Mouse (Mus musculus) heart, adult 2 months (tissue): ENCODE measurements around the gene Cacna1h. TPM values are rescaled to one million over a fixed set of nuclear protein-coding genes. Genes with fewer than 3 reads are reported as not detected.
A peak's percentile ranks its signal among the peaks of the same experiment; 100 is the strongest.

Source experiments
- DNase-seq, 2 experiments: peaks; one replicate each; pipeline ENCODE4 v3.0.0; 2021
- H3K27ac ChIP-seq: fragments of 200-600 bp; 2 replicates; pipeline ENCODE4 v1.8.1; 2022
- H3K27me3 ChIP-seq: fragments of 200-500 bp; 2 replicates; pipeline ENCODE4 v1.6.1; 2012; ENCODE audit warnings: mild to moderate bottlenecking, low read length, inconsistent platforms, mixed read lengths; ENCODE audit not compliant: control insufficient read depth, insufficient read depth
- H3K36me3 ChIP-seq: fragments of 200-500 bp; 2 replicates; pipeline ENCODE4 v1.6.1; 2012; ENCODE audit warnings: low read length, inconsistent platforms; ENCODE audit not compliant: control insufficient read depth, insufficient read depth
- H3K4me1 ChIP-seq: fragments of 200-500 bp; 2 replicates; pipeline ENCODE4 v1.6.1; 2011; ENCODE audit warnings: low read length; ENCODE audit not compliant: control insufficient read depth, insufficient read depth
- H3K4me3 ChIP-seq: fragments of 200-600 bp; 2 replicates; pipeline ENCODE4 v1.8.1; 2022
- H3K79me2 ChIP-seq: fragments of 200-500 bp; replicated peaks from 2 replicates; pipeline ENCODE4 v1.6.1; 2012; ENCODE audit warnings: mild to moderate bottlenecking, inconsistent platforms, low read length, moderate library complexity, mixed read lengths; ENCODE audit not compliant: control insufficient read depth, insufficient read depth
- H3K9ac ChIP-seq: fragments of 200-500 bp; 2 replicates; pipeline ENCODE4 v1.6.1; 2012; ENCODE audit warnings: low read depth, mild to moderate bottlenecking, control low read depth, inconsistent platforms, low read length, mixed read lengths
- CTCF ChIP-seq: fragments of 200-600 bp; IDR thresholded peaks from 2 replicates; pipeline ENCODE4 v1.8.1; 2022; ENCODE audit warnings: antibody characterized with exemption, mild to moderate bottlenecking, moderate library complexity
- EP300 ChIP-seq: fragments of 200-500 bp; IDR thresholded peaks from 2 replicates; pipeline ENCODE4 v1.6.1; 2011; ENCODE audit warnings: low read depth, low read length, control low read depth; ENCODE audit not compliant: insufficient read depth
- POLR2A ChIP-seq: fragments of 200-500 bp; IDR thresholded peaks from 2 replicates; pipeline ENCODE4 v1.6.1; 2011; ENCODE audit warnings: mild to moderate bottlenecking, low read depth, low read length, control low read depth; ENCODE audit not compliant: insufficient read depth
- WGBS: fragments of 180-500 bp; shearing (Covaris S2); methylation state at CpG from one replicate; pipeline ENCODE4 v1.1.7; 2018; 5-methylcytosine and 5-hydroxymethylcytosine counted together
- intact Hi-C: fragments of 180-260 bp; cut with DNase I; formaldehyde crosslinking; loops from one replicate; pipeline ENCODE4 v1.15.1; 2025
- polyA plus RNA-seq: library from polyadenylated mRNA; depleted of rRNA; stranded (reverse); fragments of >200 nt; gene quantifications from 2 replicates; pipeline ENCODE4 v1.2.3, GENCODE M21; 2012
- total RNA-seq, 2 experiments: library from RNA; stranded (reverse); gene quantifications; 2 replicates each; pipeline ENCODE4 v1.2.3; 2021

Gene Cacna1h
- total and polyA plus RNA-seq, 3 experiments: 4.5 to 20.4 (median 5.5) TPM

DNA sequence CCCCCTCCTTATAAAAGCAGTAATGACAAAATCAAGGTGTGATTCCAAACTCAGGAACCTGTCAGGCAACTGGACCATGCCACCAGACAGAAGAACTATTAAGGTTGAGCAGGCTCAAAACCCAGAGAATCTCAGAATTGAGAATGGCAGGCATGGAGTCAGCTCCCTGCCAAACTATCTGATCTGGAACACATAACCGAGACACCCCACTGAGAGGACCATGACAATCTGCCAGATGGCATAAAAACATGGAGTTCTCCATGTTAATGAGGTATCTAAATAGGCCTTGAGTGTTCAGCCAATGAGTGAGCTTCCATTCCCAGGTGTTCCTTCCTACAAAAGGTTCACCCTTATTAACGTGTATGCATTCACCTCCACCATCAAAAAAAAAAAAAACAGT, 72.3 kb downstream of the Cacna1h start:
- intact Hi-C loops: loop anchor here (10.0 kb wide), 1 partner anchor 416 kb away; no protein-coding TSS in a partner anchor
- TF ChIP-seq EP300: no peak
- no peak for TF ChIP-seq CTCF
- no peak for TF ChIP-seq POLR2A

DNA sequence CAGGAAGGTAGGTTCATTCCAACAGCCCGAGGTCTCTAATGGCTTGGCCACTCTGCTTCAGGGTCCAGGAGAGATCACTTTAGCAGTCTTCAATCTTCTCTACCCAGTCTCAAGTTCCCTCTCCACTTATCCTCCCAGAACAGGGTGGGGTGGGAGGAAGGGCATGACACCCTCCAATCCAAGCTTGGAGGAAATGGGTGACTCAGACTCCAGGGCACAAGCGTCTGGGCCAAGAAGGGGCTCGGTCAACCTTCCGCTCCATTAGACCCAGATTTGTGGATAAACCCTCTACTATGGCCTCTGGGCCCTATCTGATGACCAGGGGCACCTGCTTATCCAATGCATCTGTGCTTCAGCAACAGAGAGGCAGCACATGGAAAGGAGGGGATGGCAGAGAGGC, 88.1 kb downstream of the Cacna1h start, which contains the start of gene Tpsab1:
TSS of gene Tpsab1 (minus strand) at position 101 of the 400 bp plus-strand sequence.
- intact Hi-C loops: no loop called here
- TF ChIP-seq POLR2A (no peak), CTCF (no peak), EP300 (no peak)
- 71% methylated on average over 4 of the region's 4 CpGs for WGBS

More for the DNA sequence above, 72.3 kb downstream of the Cacna1h start:
- Histone ChIP-seq H3K27me3 (no peaks in the 10 kb centered on the region; the same call in 1 of the 2 replicates), H3K27ac (no peak overlapping the region), H3K4me1 (no peaks in the 10 kb centered on the region), H3K4me3 (no peak overlapping the region), H3K79me2 (no peaks in the 10 kb centered on the region), H3K9ac (no peak overlapping the region), H3K36me3 (no peaks in the 10 kb centered on the region)
- 57% methylated on average over 2 of the region's 2 CpGs for WGBS
- no peak for DNase-seq

DNA sequence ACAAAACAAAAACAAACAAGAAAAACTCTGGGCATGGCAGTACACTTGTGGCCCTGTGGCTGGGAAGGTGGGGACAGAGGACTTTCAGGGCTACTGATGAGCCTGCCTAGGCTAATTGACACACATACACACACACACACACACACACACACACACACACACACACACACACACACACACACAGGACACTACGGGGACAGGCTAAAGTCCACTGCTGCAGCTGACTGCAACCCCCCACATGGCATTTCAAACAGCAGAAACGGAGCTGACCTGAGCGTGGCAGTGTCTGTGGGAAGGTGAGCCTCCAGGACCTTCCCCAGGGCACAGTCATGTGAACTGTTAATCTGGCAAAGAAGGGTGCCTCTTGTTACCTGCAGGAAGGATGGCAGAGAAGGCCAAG, 92.1 kb downstream of the Cacna1h start:
- Histone ChIP-seq H3K4me3 (no peak overlapping the region), H3K27me3 (no peaks in the 10 kb centered on the region; the same call in 1 of the 2 replicates), H3K36me3 (no peaks in the 10 kb centered on the region), H3K4me1 (no peaks in the 10 kb centered on the region), H3K27ac (no peak overlapping the region), H3K9ac (no peak overlapping the region), H3K79me2 (no peaks in the 10 kb centered on the region)
- TF ChIP-seq EP300 (no peak), CTCF (no peak), POLR2A (no peak)
- 62% methylated on average over 3 of the region's 3 CpGs for WGBS
- no peak for DNase-seq
- intact Hi-C loops: no loop called here

More for the DNA sequence above, 88.1 kb downstream of the Cacna1h start, which contains the start of gene Tpsab1:
- no peaks in the 10 kb centered on the region for H3K4me1 ChIP-seq
- no peak within 1 kb of the TSS for H3K9ac ChIP-seq
- H3K36me3 ChIP-seq: no peaks in the 10 kb centered on the region
- DNase-seq: no peak
- H3K4me3 ChIP-seq: no peak within 1 kb of the TSS
- no peaks in the 10 kb centered on the region for H3K79me2 ChIP-seq
- no peak within 1 kb of the TSS for H3K27ac ChIP-seq
- H3K27me3 ChIP-seq: no peaks in the 10 kb centered on the region

DNA sequence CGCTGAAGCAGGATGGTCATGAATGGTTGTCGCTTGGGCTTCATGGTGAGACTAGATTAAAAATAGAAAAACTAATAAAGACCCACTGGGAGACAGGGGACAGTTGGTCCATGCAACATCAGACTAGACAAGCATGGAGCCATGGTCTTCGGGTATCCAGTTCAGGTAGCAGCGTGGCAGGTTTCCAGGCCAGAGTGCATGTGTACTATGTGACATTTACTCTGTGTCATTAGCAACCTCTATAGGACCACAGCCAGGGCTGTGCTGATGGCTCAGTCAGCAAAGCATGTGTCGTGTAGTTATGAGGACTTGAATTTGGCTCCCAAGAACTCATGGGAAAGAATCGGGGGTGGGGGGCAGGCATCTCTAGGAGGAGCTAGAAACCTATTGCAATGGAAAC, 93.6 kb downstream of the Cacna1h start:
- Histone ChIP-seq H3K4me1 (no peaks in the 10 kb centered on the region), H3K9ac (no peak overlapping the region), H3K36me3 (no peaks in the 10 kb centered on the region), H3K27ac (no peak overlapping the region), H3K27me3 (no peaks in the 10 kb centered on the region; the same call in 1 of the 2 replicates), H3K79me2 (no peaks in the 10 kb centered on the region), H3K4me3 (no peak overlapping the region)
- DNase-seq: no peak
- WGBS: 81% methylated on average over 6 of the region's 6 CpGs
- intact Hi-C loops: no loop called here
- TF ChIP-seq POLR2A (no peak), CTCF (no peak), EP300 (no peak)

DNA sequence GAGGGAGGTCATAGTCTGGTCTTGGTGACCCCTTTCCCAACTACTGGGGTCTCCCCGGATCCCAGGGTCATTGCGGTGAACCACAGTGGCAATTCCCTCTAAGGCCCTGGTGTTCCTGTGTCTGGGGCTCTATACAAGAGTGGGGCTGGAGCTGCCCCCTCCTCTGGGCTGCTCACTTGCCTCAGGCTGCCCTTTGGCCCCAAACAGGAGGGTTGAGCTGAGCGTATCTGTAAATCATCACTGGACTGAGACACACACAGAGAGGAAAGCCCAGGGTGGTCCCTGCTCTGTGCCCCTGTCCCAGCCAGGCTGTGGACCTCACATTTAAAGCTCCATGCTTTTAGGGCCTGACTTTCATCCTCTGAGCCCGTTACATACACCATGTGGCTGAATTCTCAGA, 95.4 kb downstream of the Cacna1h start:
- H3K9ac ChIP-seq: no peak overlapping the region
- no peaks in the 10 kb centered on the region; the same call in 1 of the 2 replicates for H3K27me3 ChIP-seq
- no peak for TF ChIP-seq POLR2A
- no peak for TF ChIP-seq EP300
- no peak for TF ChIP-seq CTCF
- H3K4me3 ChIP-seq: no peak overlapping the region
- intact Hi-C loops: no loop called here
- H3K36me3 ChIP-seq: no peaks in the 10 kb centered on the region
- H3K4me1 ChIP-seq: no peaks in the 10 kb centered on the region
- no peaks in the 10 kb centered on the region for H3K79me2 ChIP-seq
- no peak overlapping the region for H3K27ac ChIP-seq
- DNase-seq: no peak
- 88% methylated on average over 4 of the region's 4 CpGs for WGBS

DNA sequence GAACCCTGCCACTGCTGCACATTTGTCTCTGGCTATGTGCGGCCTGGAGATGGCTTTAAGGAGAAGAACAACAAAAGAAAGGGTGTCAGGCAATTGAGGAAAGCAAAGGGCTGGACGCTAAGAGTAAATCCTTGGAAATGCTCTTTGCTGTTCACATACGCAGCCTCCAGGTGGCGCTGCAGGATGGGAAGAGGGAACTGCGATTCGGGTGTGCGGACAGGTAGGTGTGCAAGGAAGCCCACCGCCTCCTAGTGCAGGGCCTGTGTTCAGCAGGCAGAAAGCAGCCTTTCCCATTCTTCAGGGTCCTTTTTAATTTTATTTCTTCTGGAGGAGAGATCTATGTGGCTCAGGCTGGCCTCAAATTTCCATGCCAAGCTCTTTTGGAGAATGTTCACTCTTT, 99.6 kb downstream of the Cacna1h start:
- intact Hi-C loops: loop anchor here (1.0 kb wide), 2 partner anchors 29 to 136 kb away; no protein-coding TSS in a partner anchor
- WGBS: 2% methylated on average over 8 of the region's 8 CpGs
- H3K36me3 ChIP-seq: no peaks in the 10 kb centered on the region
- H3K9ac ChIP-seq: no peak overlapping the region
- peak; percentile 11 to 47 for DNase-seq
- no peaks in the 10 kb centered on the region; the same call in none of the 2 replicates for H3K27me3 ChIP-seq
- H3K27ac ChIP-seq: no peak overlapping the region
- H3K79me2 ChIP-seq: no peaks in the 10 kb centered on the region
- no peak overlapping the region for H3K4me3 ChIP-seq
- no peaks in the 10 kb centered on the region for H3K4me1 ChIP-seq
- TF ChIP-seq EP300: 0 out of 2 replicates have a peak, but pooled peaks have one; percentile 17
- TF ChIP-seq CTCF: peak; percentile 78
- TF ChIP-seq POLR2A: no peak
